Mouse (Mus musculus) NIH3T3 (cell line): Measurements from ENCODE around the gene Dpf2.

Source experiments
- DNase-seq: peaks from one replicate; pipeline ENCODE4 v3.0.0-alpha.2; 2012; ENCODE audit warnings: low read depth

The Dpf2 gene

GRCm38 (mm10) chr19:5935691-5936090 is 22.9 kb upstream of the Dpf2 start:
- no peak for DNase-seq

DNA sequence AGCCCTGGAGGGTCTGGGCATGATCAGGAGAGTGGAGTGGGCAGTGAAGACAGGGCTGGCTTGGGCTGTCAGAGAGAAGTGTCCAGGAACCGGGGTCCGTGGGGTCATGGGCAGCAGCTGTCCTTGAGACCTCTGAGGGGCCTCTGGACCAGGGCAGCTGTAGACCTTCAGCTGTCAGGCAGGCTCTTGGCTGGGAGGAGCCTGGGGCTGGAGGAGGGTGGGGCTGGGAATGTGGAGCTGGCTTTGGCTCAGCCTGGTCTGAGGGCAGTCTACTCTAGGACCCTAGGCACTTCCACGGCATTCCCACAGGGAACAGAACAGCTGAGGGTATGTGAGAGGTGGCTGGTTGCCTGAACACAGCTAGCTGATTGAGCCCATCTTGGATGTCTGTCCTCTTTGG is 22.5 kb upstream of the Dpf2 start:
- peak; percentile 55 for DNase-seq

DNA sequence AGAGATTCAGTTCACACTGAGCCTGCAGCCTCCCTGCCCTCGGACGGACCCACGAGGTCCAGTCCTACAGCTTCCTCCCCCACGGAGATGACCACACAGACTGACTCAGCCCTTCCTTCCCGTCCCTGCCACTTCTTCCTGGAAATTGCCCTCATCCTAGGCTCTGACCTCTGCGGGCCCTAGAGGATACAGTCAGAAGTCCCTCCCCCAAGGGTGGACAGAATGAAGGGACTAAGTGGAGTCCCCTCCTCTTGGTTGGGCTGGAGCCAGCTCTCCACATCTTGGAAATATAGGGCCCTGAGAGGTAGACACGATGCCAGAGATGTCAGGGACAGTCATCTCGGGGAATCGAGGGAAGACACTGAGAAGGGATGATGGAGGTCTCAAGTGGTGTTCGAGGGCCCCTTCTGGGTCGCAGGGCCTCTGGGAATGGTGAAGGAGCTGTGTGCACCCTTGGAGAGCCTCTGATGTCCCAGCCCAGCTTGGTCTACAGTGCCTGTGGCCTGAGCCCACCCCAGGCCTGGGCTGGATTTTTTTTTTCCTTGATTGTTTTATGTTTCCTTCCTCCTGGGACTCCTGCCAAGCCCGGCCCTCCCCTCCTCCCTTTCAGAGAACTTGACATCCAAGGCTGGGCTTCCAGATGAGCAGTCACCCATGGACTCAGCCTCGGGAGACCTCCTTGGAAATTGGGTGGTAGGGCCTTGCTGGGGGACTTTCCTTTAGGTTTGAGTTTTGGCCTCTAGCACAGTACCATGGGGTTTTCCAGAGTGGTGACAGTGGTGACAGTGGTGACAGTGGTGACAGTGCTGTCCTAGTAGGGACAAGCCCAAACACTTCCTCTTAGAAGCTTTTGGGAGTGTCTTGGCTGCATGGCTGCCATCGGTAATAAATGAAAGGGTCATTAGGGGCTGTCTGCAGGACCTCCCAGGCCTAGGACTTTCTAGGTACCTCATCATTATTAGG is 17.1 kb upstream of the Dpf2 start:
- peak; percentile 73 for DNase-seq

DNA sequence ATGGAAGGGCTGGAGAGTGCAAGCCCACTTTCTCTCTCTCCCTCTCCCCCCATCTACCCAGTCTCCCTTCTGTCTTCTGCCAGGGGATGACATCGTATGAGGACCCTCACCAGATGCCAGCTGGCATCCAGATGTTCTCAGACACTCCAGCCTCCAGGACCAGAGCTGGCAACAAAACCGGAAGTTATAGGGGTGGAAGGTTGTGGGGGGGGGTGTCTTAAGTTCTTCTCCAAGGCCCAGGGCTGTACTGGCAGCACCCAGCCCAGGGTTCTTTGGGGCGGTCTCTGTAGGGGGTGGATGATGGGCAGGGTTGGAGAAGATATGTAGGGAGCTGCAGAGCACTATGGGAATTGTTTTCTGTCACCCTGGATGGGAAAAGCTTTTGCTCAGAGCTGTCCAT is 15.7 kb upstream of the Dpf2 start:
- DNase-seq: no peak

DNA sequence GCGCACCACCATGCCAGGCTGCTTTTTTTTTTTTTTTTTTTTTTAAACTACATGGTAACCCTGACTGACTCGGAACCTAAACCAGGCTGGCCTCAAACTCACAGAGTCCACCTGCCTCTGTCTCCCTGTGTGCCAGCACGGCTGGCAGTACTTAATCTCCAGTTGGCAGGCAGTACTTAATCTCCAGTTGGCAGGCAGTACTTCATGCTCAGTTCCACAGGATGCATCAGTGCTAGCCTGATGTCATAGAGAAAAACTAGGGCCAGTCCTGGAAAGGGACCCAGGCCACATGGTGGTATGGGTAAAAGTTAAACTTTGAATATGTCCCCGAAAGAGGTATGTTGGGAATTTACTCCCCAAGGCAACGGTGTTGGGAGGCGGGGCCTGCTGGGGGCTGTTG is 15.3 kb upstream of the Dpf2 start:
- DNase-seq: no peak

GRCm38 (mm10) chr19:5927532-5927931 is 14.7 kb upstream of the Dpf2 start:
- no peak for DNase-seq

DNA sequence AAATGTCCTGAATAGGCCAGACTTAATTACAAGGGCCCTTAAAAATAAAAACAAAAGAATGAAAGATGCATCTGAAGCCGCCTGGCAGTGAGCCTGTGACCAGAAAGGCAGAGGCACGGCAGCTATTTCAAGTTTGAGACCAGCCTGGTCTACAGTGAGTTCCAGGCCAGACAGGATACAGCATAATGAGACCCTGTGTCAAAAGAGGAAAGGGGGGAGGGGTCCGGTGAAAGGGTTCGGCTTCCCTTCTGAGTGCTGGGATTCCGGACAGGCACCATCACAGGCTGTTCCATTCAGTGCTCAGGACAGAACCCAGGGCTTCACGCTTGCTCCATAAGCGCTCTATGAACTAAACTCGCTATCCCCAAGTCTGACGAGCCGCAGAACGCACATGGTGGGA is 14.2 kb upstream of the Dpf2 start:
- DNase-seq: no peak

GRCm38 (mm10) chr19:5925311-5925855 is 12.6 kb upstream of the Dpf2 start:
- peak; percentile 73 for DNase-seq

DNA sequence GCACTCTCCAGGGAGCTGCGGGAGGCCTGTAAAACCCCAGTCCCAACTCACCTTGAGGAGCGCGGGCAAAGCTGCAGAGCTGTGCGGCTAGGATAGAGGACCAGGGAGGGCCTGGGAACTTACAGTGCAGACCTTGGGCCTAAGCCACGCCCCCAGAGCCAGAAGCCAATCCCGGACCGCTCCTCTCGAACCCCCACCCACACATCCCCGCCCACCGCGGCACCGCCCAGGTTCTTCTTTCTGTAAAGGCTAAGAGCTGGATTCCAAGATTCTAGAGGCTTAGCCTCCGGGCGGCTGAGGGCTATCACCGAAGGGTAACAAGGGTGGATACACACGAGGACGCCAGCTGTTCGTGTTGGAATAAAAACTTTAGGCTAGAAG is 11.9 kb upstream of the Dpf2 start, which contains the start of gene Cdc42ep2:
TSS of gene Cdc42ep2 (minus strand) at position 104 of the 381 bp plus-strand sequence.
- DNase-seq: peak; percentile 100

DNA sequence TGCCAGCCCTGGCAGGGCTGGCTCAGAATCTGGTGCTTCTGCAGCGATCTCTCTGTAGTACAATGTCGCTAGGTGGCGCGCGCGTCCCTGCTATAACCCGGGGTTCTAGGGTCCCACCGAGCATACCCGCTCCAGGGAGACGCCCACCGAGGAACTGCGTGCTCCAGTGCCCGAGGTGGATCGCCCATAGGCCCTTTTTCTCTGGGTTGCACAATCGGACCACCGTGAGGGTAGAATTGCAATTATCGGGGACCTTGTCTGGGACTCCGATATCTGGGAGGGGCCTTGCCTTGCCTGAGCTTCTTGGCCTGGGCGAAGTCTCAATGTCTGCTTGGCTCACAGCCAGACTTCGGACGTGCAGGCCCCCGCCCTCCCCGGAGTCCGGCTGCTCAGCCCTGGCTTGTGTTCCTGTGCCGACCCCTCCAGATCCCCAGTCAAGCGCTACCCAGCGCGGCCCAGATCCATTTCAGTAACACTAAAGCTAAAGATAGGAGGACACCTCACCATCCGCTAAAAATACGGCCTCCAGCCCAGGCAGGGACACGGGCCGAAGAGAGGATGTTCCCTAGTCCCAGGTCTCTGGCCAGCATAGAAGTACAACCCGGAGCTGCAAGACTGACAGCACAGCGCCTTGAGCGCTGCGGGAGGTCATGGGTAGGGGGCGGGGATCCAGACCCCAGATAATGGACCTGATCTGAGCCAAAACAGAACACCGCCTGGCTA is 11.3 kb upstream of the Dpf2 start:
- DNase-seq: peak; percentile 97

DNA sequence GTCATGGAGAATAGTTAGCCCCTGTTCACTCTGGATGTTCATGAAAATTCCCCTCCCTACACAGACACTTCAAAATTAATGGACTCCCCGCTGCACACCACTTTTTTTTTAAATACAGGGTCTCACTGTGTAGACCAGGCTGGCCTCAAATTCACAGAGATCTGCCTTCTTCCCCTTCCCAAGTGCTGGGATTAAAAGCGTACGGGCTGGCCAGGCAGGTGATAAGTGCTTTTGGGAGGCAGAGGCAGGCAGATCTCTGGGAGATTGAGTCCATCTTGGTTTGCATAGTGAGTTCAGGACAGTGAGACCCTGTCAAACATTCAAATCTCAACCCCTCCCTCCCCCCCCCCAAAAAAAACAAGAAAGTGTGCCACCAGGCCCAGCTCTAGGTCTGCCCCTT is 10.2 kb upstream of the Dpf2 start:
- no peak for DNase-seq

GRCm38 (mm10) chr19:5922119-5922942 is 9.5 kb upstream of the Dpf2 start:
- no peak for DNase-seq

DNA sequence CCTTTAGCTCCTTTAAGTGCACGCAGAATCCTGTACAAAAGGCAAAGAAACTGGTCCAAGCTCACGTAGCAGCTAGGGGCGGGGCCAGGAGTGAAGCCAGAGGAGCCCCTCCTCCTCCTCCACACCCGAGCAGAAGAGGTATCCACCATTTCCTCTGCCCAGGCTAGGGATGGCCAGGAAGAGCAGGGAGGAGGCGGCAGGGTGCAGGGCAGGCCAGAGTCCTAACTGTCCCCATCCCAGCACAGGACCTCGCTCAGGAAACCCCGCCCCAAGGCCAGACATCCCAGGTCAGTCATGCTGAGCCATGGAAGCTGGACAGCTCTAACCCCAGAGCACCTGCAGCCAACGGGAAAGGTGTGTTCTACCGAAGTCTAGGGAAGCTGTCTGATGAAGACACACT is 8.9 kb upstream of the Dpf2 start:
- peak; percentile 53 for DNase-seq

DNA sequence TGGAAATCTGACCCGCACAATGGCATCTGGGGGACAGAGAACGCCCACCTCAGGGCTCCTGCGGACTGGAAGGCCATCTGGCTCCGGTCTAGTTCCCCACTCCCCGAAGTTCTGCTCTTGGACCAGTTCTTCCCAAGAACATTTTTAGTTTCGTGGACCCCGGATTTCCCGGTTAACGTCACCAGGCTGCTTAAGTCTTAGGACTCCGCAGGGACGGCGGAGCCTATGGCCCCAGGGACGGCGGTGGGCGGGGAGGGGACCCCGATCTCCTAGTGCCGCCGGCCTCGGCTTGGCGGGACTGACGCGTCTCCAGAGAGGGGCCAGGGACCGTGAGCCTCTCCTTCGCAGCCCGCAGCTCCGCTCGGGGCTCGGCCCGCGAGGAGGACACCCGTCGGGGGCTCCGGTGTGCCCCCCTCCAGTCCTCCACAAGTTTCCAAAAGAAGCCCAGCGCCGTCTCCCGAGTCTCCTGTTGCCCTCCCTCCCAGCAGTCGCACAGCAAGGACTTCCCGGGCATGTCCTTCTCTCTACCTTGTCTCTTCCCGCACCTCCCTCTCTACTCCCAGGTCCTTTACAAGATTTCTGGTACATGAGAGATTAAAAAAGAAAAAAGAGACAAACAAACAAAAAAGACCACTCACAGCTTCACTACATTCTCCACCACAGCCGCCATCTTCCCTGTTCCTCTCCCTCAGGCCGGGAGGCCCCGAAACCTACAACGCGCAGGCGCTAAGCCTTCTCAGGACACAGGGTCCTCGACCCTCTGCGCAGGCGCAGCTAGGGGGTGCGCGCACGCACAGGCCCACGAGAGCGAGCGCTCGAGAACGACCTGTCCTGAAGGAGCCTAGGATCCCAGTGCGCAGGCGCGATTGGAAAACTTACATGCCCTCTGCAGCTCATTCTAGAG is 455 bp downstream of the Dpf2 start:
- peak; percentile 100 for DNase-seq

DNA sequence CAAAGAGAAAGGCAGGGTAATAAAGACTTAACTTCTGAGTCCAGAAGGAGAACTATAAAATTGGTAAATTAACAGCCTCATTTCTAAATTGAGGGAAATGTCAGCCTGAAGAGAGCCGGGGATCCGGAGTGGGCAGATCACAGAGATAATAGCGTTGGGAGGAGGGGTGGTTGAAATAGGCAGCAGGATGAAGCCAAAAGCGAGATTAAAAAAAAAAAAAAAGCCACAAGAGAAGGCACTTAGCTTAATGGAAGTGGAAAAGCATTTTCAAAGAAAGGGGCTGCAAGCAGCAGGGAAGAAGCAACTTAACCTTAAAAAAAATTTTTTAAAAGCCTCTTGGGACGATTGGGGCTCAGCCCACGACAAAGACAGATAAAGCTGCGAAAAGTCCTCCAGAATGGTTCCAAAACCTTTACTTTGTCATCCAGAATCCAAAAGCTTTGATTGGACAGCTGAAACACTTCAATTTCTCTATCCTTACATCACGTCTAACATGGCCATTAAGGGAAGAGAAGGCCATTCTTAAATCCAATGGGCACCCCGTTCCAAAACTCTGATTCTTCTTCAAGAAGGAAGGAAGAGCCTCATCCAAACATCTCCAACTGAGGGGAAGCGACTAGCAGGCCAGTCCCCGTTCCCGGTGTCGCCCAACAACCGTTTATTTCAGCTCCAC is 1.2 kb downstream of the Dpf2 start:
- DNase-seq: peak; percentile 59

DNA sequence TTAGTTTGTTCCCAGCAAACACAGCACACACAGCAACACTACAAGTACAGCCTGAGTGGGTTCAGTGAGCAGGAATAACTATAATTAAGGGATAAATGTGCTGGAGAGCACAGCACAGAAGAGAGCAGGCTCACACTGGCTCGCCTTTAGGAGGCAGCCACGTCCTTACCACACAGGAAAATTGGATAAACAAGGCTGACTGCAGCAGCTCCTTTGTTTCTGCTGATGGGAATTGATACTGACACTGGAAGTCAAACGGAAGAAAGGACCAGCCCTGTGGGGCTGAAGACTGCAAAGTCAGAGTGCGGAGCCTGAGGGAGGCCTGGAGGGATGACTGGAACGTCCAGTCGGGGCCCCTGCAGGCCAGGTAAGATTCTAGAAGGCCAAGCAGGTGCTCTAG is 2.6 kb downstream of the Dpf2 start:
- peak; percentile 64 for DNase-seq

GRCm38 (mm10) chr19:5907275-5907674 is 5.5 kb downstream of the Dpf2 start:
- no peak for DNase-seq

- DNase-seq: peak; percentile 97
These were observed 18.7 kb downstream of the Dpf2 start, which contains the start of gene Tigd3 for GRCm38 (mm10) chr19:5894002-5894678. Gene Tigd3, minus strand, starts transcription at chr19:5894149.

- no peak for DNase-seq
These were observed 19.4 kb downstream of the Dpf2 start for GRCm38 (mm10) chr19:5893282-5894001.
